ENCODE assay signal across 22 mouse cellular contexts in genomic region chr2:160208295-160208694, GRCm38 (mm10).
DNase-seq lines count a peak whose midpoint lies in the region.
"Had no signal": no experiment of that assay in that cellular context is flagged by ENCODE, and none has a peak within 500 bp of the region (broad histone marks: within the 10 kb centered on the region; RNA-seq: fewer than 3 reads in every experiment).

No protein-coding gene starts in this region.

- peak; percentile 10 to 12 for DNase-seq in lung, adult 18-20 months
- no peak for DNase-seq in lung, postnatal 14 days
- DNase-seq in lung, postnatal 25 days (ENCODE audit: low spot score), result peak; percentile 5
- peak; percentile 35 for DNase-seq in retina, embryonic 14.5 days (ENCODE audit: low spot score)
- no peak for DNase-seq in left cerebral cortex, postnatal 10 days (ENCODE audit: extremely low spot score in 1 of 2, low spot score in 2 of 2)
- no peak for DNase-seq in cerebellum, adult 9-11 months
- DNase-seq: adrenal gland, adult 8-10 months; cerebellum, adult 8-10 months; gastrocnemius, postnatal 25 days; heart, postnatal 36 days; kidney, adult 18-20 months; thymus, adult 2 months; thymus, postnatal 4 days had no signal

- H3K27ac ChIP-seq in brown adipose tissue, adult 24 weeks (replicated peaks; ENCODE audit: low read depth, low read length), result peak overlapping the region; percentile 47; the same call in 1 of the 2 replicates
- H3K27ac ChIP-seq: embryonic facial prominence, embryonic 15.5 days; heart, embryonic 15.5 days; hindbrain, embryonic 14.5 days; kidney, postnatal 0 days; limb, embryonic 13.5 days; liver, embryonic 15.5 days; neural tube, embryonic 15.5 days; stomach, postnatal 0 days had no signal

- intact Hi-C loops in left cerebral cortex, postnatal 10 days (cut with DNase I), result no loop called here

- H3K4me3 ChIP-seq in brown adipose tissue, adult 24 weeks (ENCODE audit: insufficient read depth, low read depth, low read length), result no peak overlapping the region
- H3K4me3 ChIP-seq: embryonic facial prominence, embryonic 15.5 days; heart, embryonic 15.5 days; limb, embryonic 13.5 days; liver, embryonic 15.5 days; neural tube, embryonic 15.5 days had no signal

- H3K4me1 ChIP-seq in brown adipose tissue, adult 24 weeks (ENCODE audit: control insufficient read depth, insufficient read depth, insufficient read length, low read length), result no peaks in the 10 kb centered on the region
- H3K4me1 ChIP-seq: embryonic facial prominence, embryonic 15.5 days; heart, embryonic 15.5 days; liver, embryonic 15.5 days; neural tube, embryonic 15.5 days had no signal

Comparison
In these comparisons a context has a peak if more than half of its experiments do, and no peak if none do; other contexts are left out.
1. DNase-seq: peak in lung, adult 18-20 months (2 of 2), lung, postnatal 25 days (single experiment) and retina, embryonic 14.5 days (single experiment); none in lung, postnatal 14 days (single experiment), left cerebral cortex, postnatal 10 days (0 of 2) and cerebellum, adult 9-11 months (single experiment).